Mouse (Mus musculus): ENCODE measurements around the gene Zfp108. TPM values are rescaled to one million over a fixed set of nuclear protein-coding genes. Genes with fewer than 3 reads are reported as not detected.

Zfp108 gene
- polyA plus RNA-seq, 1 experiment, result not detected

GRCm38 (mm10) chr7:24293061-24293851 is 38.7 kb downstream of the Zfp108 start:
- H3K36me3 ChIP-seq (ENCODE audit: control insufficient read depth), result peaks cover 42% of the 10 kb centered on the region
- H3K9me3 ChIP-seq (ENCODE audit: control insufficient read depth, low read length), result peaks cover 7% of the 10 kb centered on the region; the same call in 1 of the 2 replicates
- no peak overlapping the region for H3K4me3 ChIP-seq (replicated peaks)
- peaks cover 7% of the 10 kb centered on the region; the same call in 1 of the 2 replicates for H3K4me1 ChIP-seq (ENCODE audit: control insufficient read depth)
- no peak for TF ChIP-seq TAL1 (IDR thresholded peaks at IDR 0.05; ENCODE audit: low read length)
- TF ChIP-seq GATA1 (IDR thresholded peaks at IDR 0.05; ENCODE audit: low read length), result no peak
- no peaks in the 10 kb centered on the region for H3K27me3 ChIP-seq (ENCODE audit: control insufficient read depth)

DNA sequence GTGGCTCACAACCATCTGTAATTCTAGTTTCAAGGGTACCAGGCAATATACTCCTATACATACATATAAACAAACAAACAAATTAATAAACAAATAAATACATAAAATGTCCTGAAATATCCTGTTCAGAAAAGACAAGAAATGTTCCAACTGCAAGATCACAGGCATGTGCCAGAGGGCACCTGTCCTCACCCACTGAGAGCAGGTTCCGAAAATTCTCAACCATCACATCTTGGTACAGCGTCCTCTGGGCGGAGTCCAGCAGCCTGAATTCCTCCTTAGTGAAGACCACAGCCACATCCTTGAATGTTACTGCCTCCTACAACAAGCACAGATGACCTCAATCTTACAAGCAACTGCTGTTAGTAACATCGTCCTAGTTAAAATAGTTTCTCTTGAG is 40.2 kb downstream of the Zfp108 start:
- no peaks in the 10 kb centered on the region for H3K27me3 ChIP-seq (ENCODE audit: control insufficient read depth)
- H3K4me3 ChIP-seq (replicated peaks), result no peak overlapping the region
- H3K9me3 ChIP-seq (ENCODE audit: control insufficient read depth, low read length), result peaks cover 7% of the 10 kb centered on the region; the same call in 1 of the 2 replicates
- H3K4me1 ChIP-seq (ENCODE audit: control insufficient read depth), result peaks cover 21% of the 10 kb centered on the region
- H3K36me3 ChIP-seq (ENCODE audit: control insufficient read depth), result peaks cover 42% of the 10 kb centered on the region
- TF ChIP-seq TAL1 (IDR thresholded peaks at IDR 0.05; ENCODE audit: low read length) (no peak), GATA1 (IDR thresholded peaks at IDR 0.05; ENCODE audit: low read length) (no peak)

- TF ChIP-seq TAL1 (IDR thresholded peaks at IDR 0.05; ENCODE audit: low read length) (no peak), GATA1 (IDR thresholded peaks at IDR 0.05; ENCODE audit: low read length) (no peak)
- Histone ChIP-seq H3K36me3 (ENCODE audit: control insufficient read depth) (peaks cover 38% of the 10 kb centered on the region), H3K9me3 (ENCODE audit: control insufficient read depth, low read length) (peaks cover 7% of the 10 kb centered on the region; the same call in 1 of the 2 replicates), H3K27me3 (ENCODE audit: control insufficient read depth) (no peaks in the 10 kb centered on the region), H3K4me3 (replicated peaks) (no peak overlapping the region), H3K4me1 (ENCODE audit: control insufficient read depth) (peaks cover 27% of the 10 kb centered on the region)
Observed at GRCm38 (mm10) chr7:24295376-24295775, 40.8 kb downstream of the Zfp108 start.

- peaks cover 32% of the 10 kb centered on the region for H3K36me3 ChIP-seq (ENCODE audit: control insufficient read depth)
- no peak for TF ChIP-seq TAL1 (IDR thresholded peaks at IDR 0.05; ENCODE audit: low read length)
- TF ChIP-seq GATA1 (IDR thresholded peaks at IDR 0.05; ENCODE audit: low read length), result no peak
- H3K27me3 ChIP-seq (ENCODE audit: control insufficient read depth), result no peaks in the 10 kb centered on the region
Observed at GRCm38 (mm10) chr7:24296386-24296785, 41.8 kb downstream of the Zfp108 start.

GRCm38 (mm10) chr7:24297361-24298095 is 42.9 kb downstream of the Zfp108 start:
- no peaks in the 10 kb centered on the region for H3K9me3 ChIP-seq (ENCODE audit: control insufficient read depth, low read length)
- peaks cover 21% of the 10 kb centered on the region for H3K36me3 ChIP-seq (ENCODE audit: control insufficient read depth)
- peaks cover 31% of the 10 kb centered on the region for H3K4me1 ChIP-seq (ENCODE audit: control insufficient read depth)
- TF ChIP-seq GATA1 (IDR thresholded peaks at IDR 0.05; ENCODE audit: low read length), result no peak
- no peak for TF ChIP-seq TAL1 (IDR thresholded peaks at IDR 0.05; ENCODE audit: low read length)
- H3K27me3 ChIP-seq (ENCODE audit: control insufficient read depth), result no peaks in the 10 kb centered on the region
- H3K4me3 ChIP-seq (replicated peaks), result no peak overlapping the region

More at GRCm38 (mm10) chr7:24296386-24296785, 41.8 kb downstream of the Zfp108 start:
- no peak overlapping the region for H3K4me3 ChIP-seq (replicated peaks)
- H3K9me3 ChIP-seq (ENCODE audit: control insufficient read depth, low read length), result peaks cover 6% of the 10 kb centered on the region; the same call in 1 of the 2 replicates
- H3K4me1 ChIP-seq (ENCODE audit: control insufficient read depth), result peaks cover 31% of the 10 kb centered on the region

- no peaks in the 10 kb centered on the region for H3K27me3 ChIP-seq (ENCODE audit: control insufficient read depth)
- peak overlapping the region; percentile 74 for H3K4me3 ChIP-seq (replicated peaks)
- H3K4me1 ChIP-seq (ENCODE audit: control insufficient read depth), result peaks cover 28% of the 10 kb centered on the region
- H3K36me3 ChIP-seq (ENCODE audit: control insufficient read depth), result peaks cover 27% of the 10 kb centered on the region
- H3K9me3 ChIP-seq (ENCODE audit: control insufficient read depth, low read length), result no peaks in the 10 kb centered on the region
- TF ChIP-seq TAL1 (IDR thresholded peaks at IDR 0.05; ENCODE audit: low read length) (no peak), GATA1 (IDR thresholded peaks at IDR 0.05; ENCODE audit: low read length) (no peak)
Observed at GRCm38 (mm10) chr7:24298635-24298972, 44.0 kb downstream of the Zfp108 start.

DNA sequence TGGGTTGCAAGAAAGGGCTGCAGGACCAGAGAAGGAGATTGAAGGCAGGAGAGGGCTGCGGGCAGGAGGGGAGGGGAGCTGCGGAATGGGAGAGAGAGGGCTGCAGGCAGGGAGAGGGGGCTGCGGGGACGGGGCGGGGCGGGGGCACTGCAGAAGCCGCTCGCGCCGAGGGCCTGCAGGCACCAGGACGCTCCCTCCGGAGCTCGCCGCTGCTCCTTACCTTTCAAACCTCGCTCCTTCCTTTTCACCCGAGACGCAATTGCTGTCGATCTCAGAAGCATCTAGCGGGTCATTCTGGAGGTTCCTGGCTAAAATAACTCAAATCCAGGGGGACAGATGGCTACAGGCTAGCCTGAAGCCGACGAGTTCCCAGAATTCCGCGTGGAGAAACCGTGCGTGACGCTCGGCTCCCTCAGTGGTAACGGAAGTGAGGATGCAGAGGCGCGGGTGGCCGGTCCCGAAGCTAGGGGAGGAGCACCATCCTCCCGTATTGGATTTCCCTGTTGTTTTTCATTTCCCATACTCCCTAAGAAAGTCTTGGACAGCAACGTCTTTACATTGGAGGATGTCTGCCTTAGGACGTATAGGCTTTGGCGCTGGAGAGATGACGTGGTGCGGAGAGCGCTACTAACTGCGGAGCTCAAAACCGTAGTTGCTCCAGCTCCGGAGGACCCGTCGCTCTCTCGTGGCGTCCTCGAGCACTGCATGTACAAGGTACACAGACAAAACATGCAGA is 44.5 kb downstream of the Zfp108 start:
- Histone ChIP-seq H3K36me3 (ENCODE audit: control insufficient read depth) (peaks cover 25% of the 10 kb centered on the region), H3K4me1 (ENCODE audit: control insufficient read depth) (peaks cover 26% of the 10 kb centered on the region)
- TF ChIP-seq TAL1 (IDR thresholded peaks at IDR 0.05; ENCODE audit: low read length) (no peak), GATA1 (IDR thresholded peaks at IDR 0.05; ENCODE audit: low read length) (no peak)

DNA sequence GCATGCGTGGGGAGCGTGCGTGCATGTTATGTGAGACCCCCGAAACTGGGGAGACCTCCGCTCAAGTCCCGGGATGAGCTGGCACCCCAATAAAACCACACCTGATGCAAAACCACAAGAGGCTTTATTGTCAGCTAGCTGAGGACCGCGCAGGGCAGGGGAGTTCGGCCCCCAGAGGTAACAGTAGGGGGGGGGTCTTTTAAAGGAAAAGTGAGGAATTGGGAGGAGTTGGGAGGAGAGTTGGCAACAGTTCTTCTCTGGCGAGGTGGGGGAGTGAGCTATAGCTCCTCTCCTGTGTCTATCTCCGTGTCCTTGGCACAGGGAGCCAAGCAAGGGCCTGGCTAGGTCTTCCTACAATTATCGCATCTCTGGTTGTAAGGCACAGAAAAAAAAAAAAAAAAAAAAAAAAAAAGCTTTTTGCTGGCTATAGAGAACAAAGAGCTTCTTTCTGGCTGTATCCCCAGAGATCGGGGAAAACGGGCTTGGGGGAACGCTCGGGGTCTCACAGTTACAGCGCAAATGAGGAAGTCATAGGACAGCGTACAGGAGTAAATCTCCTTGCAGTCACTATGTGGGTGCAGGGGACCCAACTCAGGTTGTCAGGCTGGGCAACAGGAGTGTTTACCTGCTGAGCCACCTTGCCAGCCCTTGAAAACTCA is 45.4 kb downstream of the Zfp108 start:
- H3K36me3 ChIP-seq (ENCODE audit: control insufficient read depth), result peaks cover 22% of the 10 kb centered on the region
- no peaks in the 10 kb centered on the region for H3K9me3 ChIP-seq (ENCODE audit: control insufficient read depth, low read length)
- TF ChIP-seq TAL1 (IDR thresholded peaks at IDR 0.05; ENCODE audit: low read length) (no peak), GATA1 (IDR thresholded peaks at IDR 0.05; ENCODE audit: low read length) (no peak)
- H3K27me3 ChIP-seq (ENCODE audit: control insufficient read depth), result no peaks in the 10 kb centered on the region
- peaks cover 26% of the 10 kb centered on the region for H3K4me1 ChIP-seq (ENCODE audit: control insufficient read depth)
- H3K4me3 ChIP-seq (replicated peaks), result peak overlapping the region; percentile 74

More for the DNA sequence above, 44.5 kb downstream of the Zfp108 start:
- no peaks in the 10 kb centered on the region for H3K27me3 ChIP-seq (ENCODE audit: control insufficient read depth)
- no peaks in the 10 kb centered on the region for H3K9me3 ChIP-seq (ENCODE audit: control insufficient read depth, low read length)
- H3K4me3 ChIP-seq (replicated peaks), result peak overlapping the region; percentile 74

Data from erythroblast, embryonic 14.5 days (primary cell).